Mouse (Mus musculus) limb, embryonic 12.5 days (tissue): Measurements from ENCODE around the gene Vmn2r21. TPM values are rescaled to one million over a fixed set of nuclear protein-coding genes. Genes with fewer than 3 reads are reported as not detected.
"Not testable (repeated sequence)": the region's sequence is repeated elsewhere in the genome, so short reads cannot be mapped to it uniquely, and the experiment has no call there.

ENCODE experiments used
- ATAC-seq: fragments of 200-750 bp; cut with Nextera tagmentation; 2 replicates; pipeline ENCODE4 v1.8.0; 2017; ENCODE audit warnings: low read depth, moderate TSS enrichment; ENCODE audit not compliant: insufficient number of reproducible peaks, insufficient read depth, low FRiP score, low TSS enrichment
- H3K27ac ChIP-seq: fragments of 300-500 bp; sonication (generic); 2 replicates; pipeline ENCODE4 v1.5.1; 2016; ENCODE audit warnings: mild to moderate bottlenecking, moderate library complexity
- H3K27me3 ChIP-seq: fragments of 300-500 bp; sonication (generic); 2 replicates; pipeline ENCODE4 v1.6.1; 2016; ENCODE audit warnings: mild to moderate bottlenecking, moderate library complexity
- H3K36me3 ChIP-seq: fragments of 300-500 bp; sonication (generic); 2 replicates; pipeline ENCODE4 v1.6.1; 2016; ENCODE audit warnings: mild to moderate bottlenecking, moderate library complexity
- H3K4me1 ChIP-seq: fragments of 300-500 bp; sonication (generic); replicated peaks from 2 replicates; pipeline ENCODE4 v1.6.1; 2016
- H3K4me2 ChIP-seq: fragments of 300-500 bp; sonication (generic); 2 replicates; pipeline ENCODE4 v1.6.1; 2016; ENCODE audit warnings: mild to moderate bottlenecking, moderate library complexity
- H3K4me3 ChIP-seq: fragments of 300-500 bp; sonication (generic); replicated peaks from 2 replicates; pipeline ENCODE4 v1.5.1; 2016; ENCODE audit warnings: mild to moderate bottlenecking
- H3K9ac ChIP-seq: fragments of 300-500 bp; sonication (generic); replicated peaks from 2 replicates; pipeline ENCODE4 v1.6.1; 2016; ENCODE audit warnings: mild to moderate bottlenecking, moderate library complexity
- H3K9me3 ChIP-seq: fragments of 300-500 bp; sonication (generic); 2 replicates; pipeline ENCODE4 v1.6.1; 2016; ENCODE audit warnings: mild to moderate bottlenecking, moderate library complexity
- WGBS: fragments of 180-500 bp; shearing (Covaris S2); methylation state at CpG from one replicate; pipeline ENCODE4 v1.1.7; 2016; 5-methylcytosine and 5-hydroxymethylcytosine counted together
- polyA plus RNA-seq: library from polyadenylated mRNA; unstranded; fragments of >200 nt; fragmentation: Nextera tagmentation; extraction: Ambion mirVana; gene quantifications from 2 replicates; pipeline ENCODE4 v1.2.1, GENCODE M21; 2016

Vmn2r21 gene
- polyA plus RNA-seq: not detected in 2 replicates

GRCm38 (mm10) chr6:123533306-123533705, at the start of gene Vmn2r21:
TSS of gene Vmn2r21 (minus strand) at chr6:123533406.
- not testable (repeated sequence) for H3K9me3 ChIP-seq, H3K27me3 ChIP-seq, H3K4me2 ChIP-seq, ATAC-seq, H3K4me3 ChIP-seq, H3K9ac ChIP-seq, H3K36me3 ChIP-seq, H3K4me1 ChIP-seq, H3K27ac ChIP-seq
- WGBS: no CpG with 5 or more reads among the region's 4 CpGs

- not testable (repeated sequence) for H3K9me3 ChIP-seq, H3K9ac ChIP-seq, H3K4me1 ChIP-seq, ATAC-seq, H3K27ac ChIP-seq, H3K4me3 ChIP-seq, H3K27me3 ChIP-seq, H3K36me3 ChIP-seq, H3K4me2 ChIP-seq
- WGBS: no CpG with 5 or more reads among the region's 2 CpGs
Measured at GRCm38 (mm10) chr6:123574698-123575097, 41.5 kb upstream of the Vmn2r21 start.

GRCm38 (mm10) chr6:123539755-123540154, 6.5 kb upstream of the Vmn2r21 start:
- not testable (repeated sequence) for H3K9me3 ChIP-seq, H3K36me3 ChIP-seq, H3K27ac ChIP-seq, H3K4me2 ChIP-seq, H3K27me3 ChIP-seq, ATAC-seq, H3K4me1 ChIP-seq, H3K9ac ChIP-seq, H3K4me3 ChIP-seq
- no CpG with 5 or more reads among the region's 1 CpGs for WGBS

DNA sequence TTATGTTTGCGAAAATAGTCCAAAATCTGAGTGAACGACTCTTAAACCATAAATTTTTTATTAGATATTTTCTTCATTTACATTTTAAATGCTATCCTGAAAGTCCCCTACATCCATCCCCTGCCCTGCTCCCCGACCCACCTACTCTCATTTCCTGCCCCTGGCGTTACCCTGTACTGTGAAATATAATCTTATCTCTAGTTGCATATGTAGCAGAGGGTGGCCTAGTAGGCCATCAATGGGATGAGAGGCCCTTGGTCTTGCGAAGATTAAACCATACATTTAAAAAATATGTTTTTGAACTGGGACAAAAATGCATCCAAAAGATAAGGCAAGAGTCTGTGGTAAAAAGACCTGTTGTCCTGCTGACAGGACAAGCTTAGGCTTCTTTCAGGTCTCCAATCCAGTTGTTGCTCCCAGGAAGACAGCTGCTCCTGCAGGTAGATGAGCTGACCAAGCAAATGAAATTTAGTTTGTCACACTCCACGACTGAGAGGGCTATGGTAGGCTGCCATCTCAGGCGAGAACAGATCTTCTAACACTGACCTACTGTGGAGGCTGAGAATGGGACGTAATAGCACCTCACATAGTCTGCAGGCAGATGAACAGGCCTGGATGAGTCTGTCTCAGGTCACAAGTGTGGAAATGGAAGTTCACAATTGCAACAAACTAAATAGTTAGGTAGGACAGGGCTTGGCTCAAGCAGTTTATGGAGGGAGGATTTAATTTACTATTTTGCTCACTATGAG, 10.8 kb downstream of the Vmn2r21 start:
- not testable (repeated sequence) for H3K9ac ChIP-seq, H3K4me2 ChIP-seq, H3K9me3 ChIP-seq, ATAC-seq, H3K27ac ChIP-seq, H3K27me3 ChIP-seq, H3K4me3 ChIP-seq, H3K36me3 ChIP-seq, H3K4me1 ChIP-seq
- no CpG with 5 or more reads among the region's 8 CpGs for WGBS

DNA sequence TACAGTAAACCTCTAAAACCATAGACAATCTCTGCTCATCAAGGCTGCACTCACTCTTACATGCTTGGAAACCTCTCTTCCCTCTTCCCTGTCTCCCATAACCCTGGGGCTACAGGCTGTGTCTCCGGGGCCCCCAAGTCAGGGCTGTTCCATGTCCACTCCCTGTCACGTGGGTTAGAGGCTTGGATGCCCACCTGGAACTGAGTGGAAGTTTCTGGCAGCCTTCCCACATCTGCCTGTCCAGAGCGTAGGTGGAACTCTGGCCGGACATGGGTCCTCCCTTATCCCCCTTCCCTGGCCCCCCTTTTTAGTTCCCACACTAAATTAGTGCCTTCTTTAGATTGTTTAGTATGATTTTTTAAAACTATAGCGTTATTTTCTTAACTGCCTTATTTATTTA, 60.2 kb downstream of the Vmn2r21 start:
- H3K4me3 ChIP-seq, ATAC-seq, H3K27me3 ChIP-seq, H3K27ac ChIP-seq, H3K36me3 ChIP-seq, H3K4me1 ChIP-seq, H3K9me3 ChIP-seq, H3K9ac ChIP-seq, H3K4me2 ChIP-seq: not testable (repeated sequence)
- WGBS: no CpG with 5 or more reads among the region's 5 CpGs

DNA sequence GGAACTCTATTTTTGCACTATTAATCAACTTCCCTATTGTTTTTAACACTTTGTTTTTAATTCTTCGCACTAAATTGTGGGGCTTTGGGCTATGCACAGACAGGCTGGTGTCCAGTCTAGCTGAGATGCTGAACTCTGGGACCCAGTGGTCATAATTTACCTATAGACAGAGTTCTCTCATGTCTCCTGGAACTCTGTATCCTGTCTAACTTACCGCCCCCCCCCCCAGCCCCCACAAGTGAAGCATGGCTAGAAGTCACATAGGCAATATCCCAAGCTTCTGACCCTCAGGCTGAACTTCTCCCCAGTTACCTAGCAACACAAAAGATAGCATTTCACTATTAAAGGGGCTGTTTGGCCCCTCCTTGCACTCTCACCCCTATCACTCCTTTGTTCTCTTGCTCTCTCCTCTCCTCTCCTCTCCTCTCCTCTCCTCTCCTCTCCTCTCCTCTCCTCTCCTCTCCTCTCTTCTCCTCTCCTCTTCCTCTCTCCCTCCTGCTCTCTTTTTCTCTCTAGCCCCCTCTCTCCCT, 60.7 kb downstream of the Vmn2r21 start:
- H3K27me3 ChIP-seq, H3K27ac ChIP-seq, H3K9me3 ChIP-seq, H3K4me1 ChIP-seq, H3K36me3 ChIP-seq, H3K4me2 ChIP-seq, H3K9ac ChIP-seq, ATAC-seq, H3K4me3 ChIP-seq: not testable (repeated sequence)
- WGBS: no CpG with 5 or more reads among the region's 2 CpGs

DNA sequence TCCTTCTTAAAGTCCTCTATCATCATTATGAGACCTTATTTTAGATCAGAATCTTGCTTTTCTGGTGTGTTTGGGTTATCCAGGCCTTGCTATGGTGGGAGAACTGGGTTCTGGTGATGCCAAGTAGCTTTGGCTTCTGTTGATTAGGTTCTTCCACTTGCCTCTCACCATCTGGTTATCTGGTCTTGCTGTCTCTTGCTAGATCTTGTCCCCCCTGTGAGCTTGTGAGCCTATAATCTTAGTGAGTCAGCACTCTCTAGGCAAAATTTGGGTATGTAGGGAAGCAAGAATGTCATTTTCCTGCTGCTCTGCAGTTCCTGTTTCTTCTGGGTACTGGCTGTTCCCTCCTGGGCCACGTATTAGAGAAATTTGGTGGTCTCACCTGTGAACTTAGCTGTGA, 64.6 kb downstream of the Vmn2r21 start:
- H3K27me3 ChIP-seq, H3K9me3 ChIP-seq, H3K4me3 ChIP-seq, H3K9ac ChIP-seq, ATAC-seq, H3K36me3 ChIP-seq, H3K4me2 ChIP-seq, H3K4me1 ChIP-seq, H3K27ac ChIP-seq: not testable (repeated sequence)
- no CpG with 5 or more reads among the region's 1 CpGs for whole genome bisulfite sequencing

Other genes starting within 250 kb of the Vmn2r21 start
- gene Clec4e, start 243.5 kb downstream of the Vmn2r21 start, polyA plus RNA-seq: not detected in 2 replicates
- gene Vmn2r19, start 225.1 kb downstream of the Vmn2r21 start, polyA plus RNA-seq: not detected in 2 replicates
- not detected in 2 replicates for gene Vmn2r20, start 115.3 kb downstream of the Vmn2r21 start, polyA plus RNA-seq
- not detected in 2 replicates for gene Vmn2r22, start 117.3 kb upstream of the Vmn2r21 start, polyA plus RNA-seq
- gene Vmn2r23, start 169.3 kb upstream of the Vmn2r21 start, polyA plus RNA-seq: not detected in 2 replicates
- not detected in 2 replicates for gene Vmn2r24, start 245.5 kb upstream of the Vmn2r21 start, polyA plus RNA-seq